Mouse (Mus musculus): ENCODE measurements around the gene Jazf1.

Jazf1 gene

GRCm38 (mm10) chr6:52954441-52954840, 114.0 kb downstream of the Jazf1 start:
- DNase-seq: no peak

- no peak for DNase-seq
Measured at GRCm38 (mm10) chr6:52952526-52952900, 115.9 kb downstream of the Jazf1 start.

GRCm38 (mm10) chr6:52951871-52952525, 116.4 kb downstream of the Jazf1 start:
- no peak for DNase-seq

- DNase-seq: no peak
Measured at GRCm38 (mm10) chr6:52950371-52950770, 118.1 kb downstream of the Jazf1 start.

- DNase-seq: no peak
Measured at GRCm38 (mm10) chr6:52942534-52942933, 125.9 kb downstream of the Jazf1 start.

- no peak for DNase-seq
Measured at GRCm38 (mm10) chr6:52942101-52942500, 126.3 kb downstream of the Jazf1 start.

- DNase-seq: peak; percentile 59
Measured at GRCm38 (mm10) chr6:52937916-52938315, 130.5 kb downstream of the Jazf1 start.

GRCm38 (mm10) chr6:52936995-52937394, 131.4 kb downstream of the Jazf1 start:
- no peak for DNase-seq

- no peak for DNase-seq
Measured at GRCm38 (mm10) chr6:52934021-52934420, 134.4 kb downstream of the Jazf1 start.

- no peak for DNase-seq
Measured at GRCm38 (mm10) chr6:52932603-52933178, 135.7 kb downstream of the Jazf1 start.

- no peak for DNase-seq
Measured at GRCm38 (mm10) chr6:52929358-52929757, 139.1 kb downstream of the Jazf1 start.

GRCm38 (mm10) chr6:52926947-52927346, 141.5 kb downstream of the Jazf1 start:
- no peak for DNase-seq

- no peak for DNase-seq
Measured at GRCm38 (mm10) chr6:52925458-52926042, 142.9 kb downstream of the Jazf1 start.

GRCm38 (mm10) chr6:52921248-52921647, 147.2 kb downstream of the Jazf1 start:
- no peak for DNase-seq

GRCm38 (mm10) chr6:52920719-52921118, 147.7 kb downstream of the Jazf1 start:
- DNase-seq: no peak

GRCm38 (mm10) chr6:52919442-52919841, 149.0 kb downstream of the Jazf1 start:
- DNase-seq: no peak

GRCm38 (mm10) chr6:52918980-52919379, 149.5 kb downstream of the Jazf1 start:
- peak; percentile 53 for DNase-seq

GRCm38 (mm10) chr6:52917471-52917870, 151.0 kb downstream of the Jazf1 start:
- DNase-seq: no peak

- no peak for DNase-seq
Measured at GRCm38 (mm10) chr6:52916836-52917376, 151.5 kb downstream of the Jazf1 start.

- DNase-seq: no peak
Measured at GRCm38 (mm10) chr6:52914921-52915320, 153.5 kb downstream of the Jazf1 start.

GRCm38 (mm10) chr6:52912143-52912918, 156.1 kb downstream of the Jazf1 start:
- no peak for DNase-seq

- no peak for DNase-seq
Measured at GRCm38 (mm10) chr6:52906801-52907200, 161.6 kb downstream of the Jazf1 start.

- DNase-seq: no peak
Measured at GRCm38 (mm10) chr6:52905100-52905499, 163.3 kb downstream of the Jazf1 start.
